Mouse (Mus musculus): ENCODE measurements at regions not wholly inside any gene's neighbourhood (a gene's known extent, or its start where the extent isn't known, plus 50 kb on each side); places are given as distances from the start of the nearest gene placed in this dataset.

DNA sequence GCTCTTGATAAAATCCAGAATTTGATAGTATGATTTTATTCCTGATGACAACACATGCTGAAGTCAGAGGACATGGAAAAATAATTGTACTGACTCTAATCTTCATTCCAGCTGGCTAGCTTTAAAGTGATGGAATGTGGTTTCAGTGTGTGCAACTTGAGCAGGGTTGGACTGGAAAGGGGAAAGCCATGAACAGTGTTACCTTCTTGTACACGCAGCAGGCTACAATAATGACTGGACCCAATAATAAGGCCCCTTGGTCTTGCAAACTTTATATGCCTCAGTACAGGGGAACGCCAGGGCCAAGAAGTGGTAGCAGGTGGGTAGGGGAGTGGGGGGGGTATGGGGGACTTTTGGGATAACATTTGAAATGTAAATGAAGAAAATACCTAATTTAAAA is 90.8 kb upstream of the B430305J03Rik start:
- H3K9me3 ChIP-seq = no peaks in the 10 kb centered on the region
- H3K4me1 ChIP-seq (replicated peaks) = no peaks in the 10 kb centered on the region
- H3K36me3 ChIP-seq = no peaks in the 10 kb centered on the region
- H3K4me3 ChIP-seq (replicated peaks) = no peak overlapping the region
- 93% methylated on average over 2 of the region's 2 CpGs for WGBS
- H3K9ac ChIP-seq = no peak overlapping the region
- H3K4me2 ChIP-seq (replicated peaks) = no peak overlapping the region
- H3K27ac ChIP-seq = no peak overlapping the region
- ATAC-seq = no peak
- H3K27me3 ChIP-seq (replicated peaks) = no peaks in the 10 kb centered on the region

- H3K27me3 ChIP-seq (replicated peaks) = no peaks in the 10 kb centered on the region
- H3K36me3 ChIP-seq = no peaks in the 10 kb centered on the region
- no peaks in the 10 kb centered on the region for H3K4me1 ChIP-seq (replicated peaks)
- ATAC-seq = no peak
- 78% methylated on average over 2 of the region's 2 CpGs for WGBS
- H3K27ac ChIP-seq = no peak overlapping the region
- no peak overlapping the region for H3K4me2 ChIP-seq (replicated peaks)
- no peak overlapping the region for H3K9ac ChIP-seq
- H3K9me3 ChIP-seq = no peaks in the 10 kb centered on the region
- no peak overlapping the region for H3K4me3 ChIP-seq (replicated peaks)
Measured at GRCm38 (mm10) chr3:61442000-61442739, 76.4 kb upstream of the B430305J03Rik start.

- Histone ChIP-seq H3K36me3 (no peaks in the 10 kb centered on the region), H3K9ac (no peak overlapping the region), H3K27ac (no peak overlapping the region), H3K4me1 (replicated peaks) (no peaks in the 10 kb centered on the region), H3K9me3 (no peaks in the 10 kb centered on the region), H3K27me3 (replicated peaks) (no peaks in the 10 kb centered on the region), H3K4me2 (replicated peaks) (no peak overlapping the region), H3K4me3 (replicated peaks) (no peak overlapping the region)
- no peak for ATAC-seq
- WGBS = 76% methylated on average over 4 of the region's 4 CpGs
Measured at GRCm38 (mm10) chr3:61441445-61441844, 75.7 kb upstream of the B430305J03Rik start.

GRCm38 (mm10) chr3:61428713-61429112 is 63.0 kb upstream of the B430305J03Rik start:
- WGBS = 74% methylated on average over 1 of the region's 1 CpGs
- ATAC-seq = no peak
- Histone ChIP-seq H3K27me3 (replicated peaks) (no peaks in the 10 kb centered on the region), H3K4me2 (replicated peaks) (no peak overlapping the region), H3K9ac (no peak overlapping the region), H3K27ac (no peak overlapping the region), H3K9me3 (no peaks in the 10 kb centered on the region), H3K36me3 (no peaks in the 10 kb centered on the region), H3K4me1 (replicated peaks) (no peaks in the 10 kb centered on the region), H3K4me3 (replicated peaks) (no peak overlapping the region)

DNA sequence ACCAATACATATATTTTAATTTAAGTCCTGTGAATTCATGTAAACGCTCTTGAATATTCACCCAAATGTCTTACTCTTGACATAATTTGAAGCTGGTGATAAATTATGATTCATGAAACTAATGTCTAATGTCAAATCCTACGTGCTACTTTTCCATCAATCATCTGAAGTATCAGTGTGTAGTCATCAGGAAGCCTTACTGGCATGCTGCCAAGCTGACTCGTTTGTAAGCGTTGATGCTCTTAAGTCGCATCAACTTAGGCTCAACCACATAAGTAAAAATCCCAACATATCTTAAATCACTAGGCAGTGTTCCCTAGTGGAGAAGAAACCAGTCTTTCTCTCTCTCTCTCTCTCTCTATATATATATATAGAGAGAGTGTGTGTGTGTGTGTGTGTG is 58.2 kb upstream of the B430305J03Rik start:
- Histone ChIP-seq H3K27ac (no peak overlapping the region), H3K9me3 (no peaks in the 10 kb centered on the region), H3K4me1 (replicated peaks) (no peaks in the 10 kb centered on the region), H3K27me3 (replicated peaks) (no peaks in the 10 kb centered on the region), H3K36me3 (no peaks in the 10 kb centered on the region), H3K9ac (no peak overlapping the region), H3K4me3 (replicated peaks) (no peak overlapping the region), H3K4me2 (replicated peaks) (no peak overlapping the region)
- 52% methylated on average over 5 of the region's 5 CpGs for WGBS
- no peak for ATAC-seq

DNA sequence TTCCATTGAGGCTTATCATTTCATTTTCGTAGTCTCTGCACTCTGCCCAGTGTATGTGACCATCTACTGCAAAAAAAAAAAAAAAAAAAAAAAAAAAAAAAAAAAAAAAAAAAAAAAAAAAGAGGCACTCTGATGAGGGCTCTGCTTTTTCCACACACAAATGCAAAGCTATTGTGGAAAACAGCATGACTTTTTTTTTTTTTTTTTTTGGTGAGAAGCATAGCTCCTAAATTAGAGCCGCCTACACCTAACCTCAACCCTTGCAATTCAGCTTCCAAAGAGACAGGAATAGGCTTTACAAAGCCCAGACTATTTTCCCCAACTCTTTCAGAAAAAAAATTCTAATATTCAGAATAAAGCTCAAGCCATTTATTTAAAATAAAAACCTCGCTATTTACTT is 54.0 kb upstream of the B430305J03Rik start:
- ATAC-seq = no peak
- H3K4me1 ChIP-seq (replicated peaks) = no peaks in the 10 kb centered on the region

DNA sequence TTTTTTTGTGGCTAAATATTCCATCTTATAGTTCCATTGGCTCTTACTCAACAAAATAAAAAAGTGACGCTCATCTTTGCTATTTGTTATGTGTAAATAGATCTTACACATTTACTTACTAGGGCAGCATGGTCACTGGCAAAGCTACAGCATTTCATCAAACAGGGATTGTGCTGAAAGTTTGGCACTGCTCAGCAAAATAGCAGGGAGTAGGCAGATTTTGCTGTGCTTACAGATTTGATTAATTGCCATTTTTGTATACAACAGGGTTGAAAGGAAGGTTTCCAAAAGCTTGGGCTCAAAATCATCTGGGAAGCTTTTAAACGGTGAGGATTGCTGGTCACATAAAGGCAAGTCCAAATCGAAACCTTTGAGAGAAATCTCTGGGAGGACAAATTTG is 52.3 kb upstream of the B430305J03Rik start:
- Histone ChIP-seq H3K36me3 (no peaks in the 10 kb centered on the region), H3K27me3 (replicated peaks) (no peaks in the 10 kb centered on the region), H3K9me3 (no peaks in the 10 kb centered on the region), H3K27ac (no peak overlapping the region), H3K4me3 (replicated peaks) (no peak overlapping the region), H3K4me2 (replicated peaks) (no peak overlapping the region), H3K9ac (no peak overlapping the region), H3K4me1 (replicated peaks) (no peaks in the 10 kb centered on the region)
- WGBS = 71% methylated on average over 3 of the region's 3 CpGs
- no peak for ATAC-seq

More for the DNA sequence above, 54.0 kb upstream of the B430305J03Rik start:
- Histone ChIP-seq H3K9me3 (no peaks in the 10 kb centered on the region), H3K36me3 (no peaks in the 10 kb centered on the region), H3K27ac (no peak overlapping the region), H3K27me3 (replicated peaks) (no peaks in the 10 kb centered on the region), H3K4me3 (replicated peaks) (no peak overlapping the region), H3K9ac (no peak overlapping the region), H3K4me2 (replicated peaks) (no peak overlapping the region)
- WGBS = 80% methylated on average over 3 of the region's 3 CpGs
